8 mouse cellular contexts compared by ENCODE assay signal in the genomic region with DNA sequence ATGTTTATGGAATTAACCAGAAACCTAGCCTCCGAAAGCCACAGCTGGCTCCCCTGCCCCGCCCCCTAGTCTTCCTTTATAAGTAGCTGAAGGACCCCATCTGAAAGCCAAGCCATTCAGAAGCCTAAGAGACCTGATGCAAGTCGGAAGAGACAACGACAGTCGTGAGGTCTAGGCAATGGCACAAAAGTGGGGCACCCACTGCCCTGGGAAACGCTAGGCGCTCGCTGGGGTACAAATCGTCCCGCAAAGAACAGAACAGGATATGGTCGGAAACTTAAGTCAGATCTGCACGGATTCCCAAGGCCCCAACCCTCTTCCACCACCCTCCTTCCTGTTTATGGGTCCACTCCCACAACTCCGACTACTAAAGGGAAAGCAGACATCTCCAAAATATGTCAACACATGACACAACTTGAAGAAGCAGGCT. TPM values are rescaled to one million over a fixed set of nuclear protein-coding genes. Genes with fewer than 3 reads are reported as not detected.
DNase-seq lines count a peak whose midpoint lies in the region; ATAC-seq and TF ChIP-seq lines count a peak whose summit lies in the region.

No protein-coding gene starts in this region.

- H3K4me1 ChIP-seq in embryonic facial prominence, embryonic 12.5 days = peaks cover 10% of the 10 kb centered on the region
- peaks cover 10% of the 10 kb centered on the region for H3K4me1 ChIP-seq in hindbrain, postnatal 0 days (ENCODE audit: insufficient read depth, low read length)
- H3K4me1 ChIP-seq in midbrain, embryonic 11.5 days (ENCODE audit: control insufficient read depth, insufficient read depth, low read length) = peaks cover 4% of the 10 kb centered on the region; the same call in 1 of the 2 replicates

- H3K9ac ChIP-seq in embryonic facial prominence, embryonic 12.5 days = peak overlapping the region; percentile 85
- H3K9ac ChIP-seq in hindbrain, postnatal 0 days (replicated peaks; ENCODE audit: low read length) = peak overlapping the region; percentile 96
- peak overlapping the region; percentile 89; the same call in 1 of the 2 replicates for H3K9ac ChIP-seq in midbrain, embryonic 11.5 days (ENCODE audit: low read length)

- H3K4me2 ChIP-seq in embryonic facial prominence, embryonic 12.5 days (replicated peaks) = peak overlapping the region; percentile 81
- peak overlapping the region; percentile 70 for H3K4me2 ChIP-seq in hindbrain, postnatal 0 days (ENCODE audit: low read depth, low read length)
- H3K4me2 ChIP-seq in midbrain, embryonic 11.5 days = peak overlapping the region; percentile 55

- H3K27me3 ChIP-seq in embryonic facial prominence, embryonic 12.5 days = no peaks in the 10 kb centered on the region
- H3K27me3 ChIP-seq in hindbrain, postnatal 0 days (ENCODE audit: insufficient read depth, low read length) = no peaks in the 10 kb centered on the region
- H3K27me3 ChIP-seq in midbrain, embryonic 11.5 days (ENCODE audit: control insufficient read depth, insufficient read depth, low read length) = no peaks in the 10 kb centered on the region

- 4% methylated on average over 13 of the region's 13 CpGs for WGBS in embryonic facial prominence, embryonic 12.5 days
- WGBS in hindbrain, postnatal 0 days = 4% methylated on average over 13 of the region's 13 CpGs
- WGBS in midbrain, embryonic 11.5 days = 4% methylated on average over 13 of the region's 13 CpGs

- DNase-seq in gastrocnemius, postnatal 10 days = peak; percentile 13
- no peak for DNase-seq in gastrocnemius, adult 18-20 months (ENCODE audit: low spot score)
- DNase-seq in A20 (ENCODE audit: low read depth, low spot score) (peak; percentile 85), adipocyte (ENCODE audit: low spot score) (no peak)
- DNase-seq in hindbrain, postnatal 0 days (ENCODE audit: low spot score) = no peak
- DNase-seq in midbrain, embryonic 11.5 days (ENCODE audit: low spot score, missing footprints) = no peak
- no peak for DNase-seq in urinary bladder, postnatal 14 days (ENCODE audit: low spot score)

- H3K36me3 ChIP-seq in embryonic facial prominence, embryonic 12.5 days = no peaks in the 10 kb centered on the region
- H3K36me3 ChIP-seq in hindbrain, postnatal 0 days (ENCODE audit: insufficient read depth, low read length) = 0 out of 2 replicates have a peak, but pooled peaks cover 4% of the 10 kb centered on the region
- no peaks in the 10 kb centered on the region for H3K36me3 ChIP-seq in midbrain, embryonic 11.5 days (ENCODE audit: control insufficient read depth, insufficient read depth, low read length)

- TF ChIP-seq CTCF in hindbrain, postnatal 0 days (IDR thresholded peaks at IDR 0.05; ENCODE audit: low read depth) = no peak

- H3K9me3 ChIP-seq in embryonic facial prominence, embryonic 12.5 days = no peaks in the 10 kb centered on the region
- no peaks in the 10 kb centered on the region for H3K9me3 ChIP-seq in hindbrain, postnatal 0 days (ENCODE audit: low read length)
- no peaks in the 10 kb centered on the region for H3K9me3 ChIP-seq in midbrain, embryonic 11.5 days (ENCODE audit: control insufficient read depth, low read length)

- peak overlapping the region; percentile 81 for H3K4me3 ChIP-seq in embryonic facial prominence, embryonic 12.5 days
- peak overlapping the region; percentile 69 for H3K4me3 ChIP-seq in hindbrain, postnatal 0 days (ENCODE audit: low read length)
- H3K4me3 ChIP-seq in midbrain, embryonic 11.5 days (ENCODE audit: low read depth, low read length) = peak overlapping the region; percentile 58

- no peak for ATAC-seq in embryonic facial prominence, embryonic 12.5 days (ENCODE audit: insufficient number of reproducible peaks, insufficient read depth, low FRiP score, low TSS enrichment)
- ATAC-seq in hindbrain, postnatal 0 days = peak; percentile 28
- ATAC-seq in midbrain, embryonic 11.5 days (ENCODE audit: low FRiP score) = peak; percentile 6; the same call in 1 of the 2 replicates

- peak overlapping the region; percentile 91 for H3K27ac ChIP-seq in embryonic facial prominence, embryonic 12.5 days
- H3K27ac ChIP-seq in hindbrain, postnatal 0 days = peak overlapping the region; percentile 95; the same call in 1 of the 2 replicates
- H3K27ac ChIP-seq in midbrain, embryonic 11.5 days (ENCODE audit: low read depth, low read length) = no peak overlapping the region

RNA-seq across cellular contexts. Expression of gene Lrch1, which starts 1.3 kb away (rescaled TPM):
- total RNA-seq in gastrocnemius, postnatal 10 days (2021) = 10 to 100 TPM in 1 of 2 experiments, 1 to 10 TPM in 1; 8.9 to 11.2 TPM
- total RNA-seq in gastrocnemius, adult 18-20 months (2021) = 1 to 10 TPM; 2.5 to 3.0 TPM
- 15.3 and 15.7 TPM in 2 replicates for polyA plus RNA-seq in embryonic facial prominence, embryonic 12.5 days (2016; fragmentation: Nextera tagmentation; extraction: Ambion mirVana)
- 12.7 and 22.3 TPM in 2 replicates for total RNA-seq in hindbrain, postnatal 0 days (2014; rRNA removed)
- 16.5 and 17.3 TPM in 2 replicates for polyA plus RNA-seq in hindbrain, postnatal 0 days (2015; fragmentation: Nextera tagmentation; extraction: Ambion mirVana)
- 5.8 and 6.7 TPM in 2 replicates for polyA plus RNA-seq in midbrain, embryonic 11.5 days (2014; fragmentation: Nextera tagmentation; extraction: Ambion mirVana)

Comparison
In these comparisons a context has a peak if more than half of its experiments do, and no peak if none do; other contexts are left out.
1. DNase-seq: peak in gastrocnemius, postnatal 10 days (single experiment) and A20 (single experiment); none in gastrocnemius, adult 18-20 months (single experiment), hindbrain, postnatal 0 days (single experiment), midbrain, embryonic 11.5 days (single experiment), urinary bladder, postnatal 14 days (single experiment) and adipocyte (single experiment).
2. Peak in every context shown above with its lines, with median percentiles within 50 percentile points of each other: H3K4me2 ChIP-seq, H3K4me3 ChIP-seq and H3K9ac ChIP-seq.